Mouse (Mus musculus) kidney, adult 2 months (tissue): ENCODE measurements around the gene Kmt5b.

Experiments
- CTCF ChIP-seq: fragments of 200-500 bp; conservative IDR thresholded peaks from 2 replicates; pipeline ENCODE4 v1.5.1; 2011; ENCODE audit warnings: low read depth, mild to moderate bottlenecking, control low read depth, low read length, moderate library complexity, mixed read lengths; ENCODE audit not compliant: insufficient read depth, insufficient read length
- POLR2A ChIP-seq: fragments of 200-500 bp; IDR thresholded peaks from one replicate; pipeline ENCODE4 v1.6.1; 2011; ENCODE audit warnings: low read depth, low read length, control low read depth

DNA sequence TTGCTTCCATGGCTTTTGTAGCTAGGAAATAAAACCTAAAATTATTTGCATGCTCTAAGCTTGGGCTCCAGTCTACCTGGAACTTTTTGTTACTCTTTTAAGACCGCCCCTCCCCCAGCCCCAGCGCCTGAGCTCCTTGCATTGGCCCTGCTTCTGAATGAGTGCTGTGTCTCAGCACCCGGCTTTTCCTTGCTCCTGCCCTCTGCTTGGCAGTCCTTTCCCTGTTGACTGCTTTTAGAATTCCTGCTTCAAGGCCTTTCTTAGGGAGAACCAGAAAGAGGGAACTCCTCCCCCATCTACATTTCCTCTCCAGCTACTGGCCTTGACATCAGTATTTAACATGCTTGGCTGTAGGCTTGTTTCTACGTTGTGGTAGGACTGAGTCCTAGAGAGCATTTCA is 88.4 kb downstream of the Kmt5b start:
- TF ChIP-seq CTCF (no peak), POLR2A (no peak)
